Comparison of ENCODE assay signal across 36 mouse cellular contexts in genomic region chr5:76383673-76384072, GRCm38 (mm10). TPM values are rescaled to one million over a fixed set of nuclear protein-coding genes. Genes with fewer than 3 reads are reported as not detected.
DNase-seq lines count a peak whose midpoint lies in the region; ATAC-seq lines count a peak whose summit lies in the region.
"Had no signal": no experiment of that assay in that cellular context is flagged by ENCODE, and none has a peak within 500 bp of the region (broad histone marks: within the 10 kb centered on the region; RNA-seq: fewer than 3 reads in every experiment).

No protein-coding gene starts in this region.

- H3K4me1 ChIP-seq in kidney, embryonic 15.5 days = peaks cover 4% of the 10 kb centered on the region; the same call in 1 of the 2 replicates
- H3K4me1 ChIP-seq in kidney, embryonic 14.5 days (ENCODE audit: control insufficient read depth, insufficient read depth, low read length) = no peaks in the 10 kb centered on the region
- H3K4me1 ChIP-seq: forebrain, embryonic 13.5 days; hindbrain, embryonic 13.5 days; limb, embryonic 12.5 days; liver, embryonic 15.5 days; lung, embryonic 15.5 days; midbrain, embryonic 10.5 days; midbrain, embryonic 15.5 days had no signal

- H3K27me3 ChIP-seq in kidney, embryonic 15.5 days = no peaks in the 10 kb centered on the region
- H3K27me3 ChIP-seq in kidney, embryonic 14.5 days (ENCODE audit: control insufficient read depth, insufficient read depth, low read length) = no peaks in the 10 kb centered on the region
- H3K27me3 ChIP-seq: forebrain, embryonic 13.5 days; heart, embryonic 12.5 days; hindbrain, embryonic 13.5 days; limb, embryonic 12.5 days; liver, embryonic 15.5 days; lung, embryonic 15.5 days; midbrain, embryonic 15.5 days had no signal

- peak; percentile 57 for DNase-seq in right cerebral cortex, adult 18-20 months
- no peak for DNase-seq in right cerebral cortex, postnatal 4 days
- DNase-seq in frontal cortex, adult 2 months (ENCODE audit: extremely low spot score in 1 of 2, low spot score in 1 of 2) = peak; percentile 49 to 64
- DNase-seq in left cerebral cortex, postnatal 36 days (ENCODE audit: low spot score in 2 of 2) = peak; percentile 37 to 54
- DNase-seq in cerebellum, adult 8-10 months = no peak
- DNase-seq in cerebellum, adult 9-11 months = no peak
- DNase-seq: adrenal gland, postnatal 10 days; cerebellum, adult 18-20 months; cerebellum, postnatal 25 days; gastrocnemius, postnatal 10 days; heart, adult 18-20 months; heart, postnatal 4 days; kidney, adult 11 months; layer of hippocampus, postnatal 36 days; thymus, postnatal 4 days had no signal

- no peaks in the 10 kb centered on the region for H3K36me3 ChIP-seq in kidney, embryonic 15.5 days
- no peaks in the 10 kb centered on the region for H3K36me3 ChIP-seq in kidney, embryonic 14.5 days (ENCODE audit: control insufficient read depth, insufficient read depth, low read length)
- H3K36me3 ChIP-seq: heart, embryonic 12.5 days; hindbrain, embryonic 13.5 days; limb, embryonic 12.5 days; liver, embryonic 15.5 days; lung, embryonic 15.5 days; midbrain, embryonic 10.5 days; midbrain, embryonic 15.5 days had no signal

- no peak for ATAC-seq in kidney, embryonic 15.5 days (replicated peaks; ENCODE audit: low FRiP score)
- no peak for ATAC-seq in kidney, embryonic 14.5 days (ENCODE audit: low FRiP score, low TSS enrichment)
- ATAC-seq: forebrain, embryonic 13.5 days; midbrain, embryonic 15.5 days; Patski had no signal

- no peak overlapping the region for H3K9ac ChIP-seq in kidney, embryonic 15.5 days
- H3K9ac ChIP-seq in kidney, embryonic 14.5 days (ENCODE audit: low read depth, low read length) = no peak overlapping the region
- H3K9ac ChIP-seq: forebrain, embryonic 13.5 days; heart, embryonic 12.5 days; hindbrain, embryonic 13.5 days; limb, embryonic 12.5 days; liver, embryonic 15.5 days; lung, embryonic 15.5 days; midbrain, embryonic 15.5 days had no signal

- H3K4me3 ChIP-seq in kidney, embryonic 15.5 days (replicated peaks) = no peak overlapping the region
- no peak overlapping the region for H3K4me3 ChIP-seq in kidney, embryonic 14.5 days (ENCODE audit: low read length)
- H3K4me3 ChIP-seq: forebrain, embryonic 13.5 days; heart, embryonic 12.5 days; hindbrain, embryonic 13.5 days; limb, embryonic 12.5 days; liver, embryonic 15.5 days; lung, embryonic 15.5 days; midbrain, embryonic 10.5 days; midbrain, embryonic 15.5 days had no signal

- H3K9me3 ChIP-seq in kidney, embryonic 15.5 days (replicated peaks) = no peaks in the 10 kb centered on the region
- no peaks in the 10 kb centered on the region for H3K9me3 ChIP-seq in kidney, embryonic 14.5 days (ENCODE audit: control insufficient read depth, low read length)
- H3K9me3 ChIP-seq: forebrain, embryonic 13.5 days; heart, embryonic 12.5 days; hindbrain, embryonic 13.5 days; limb, embryonic 12.5 days; liver, embryonic 15.5 days; lung, embryonic 15.5 days; midbrain, embryonic 10.5 days; midbrain, embryonic 15.5 days had no signal

- intact Hi-C loops in left cerebral cortex, postnatal 36 days (cut with DNase I) = no loop called here

- WGBS in kidney, embryonic 15.5 days = 73% methylated on average over 6 of the region's 6 CpGs
- 72% methylated on average over 6 of the region's 6 CpGs for WGBS in kidney, embryonic 14.5 days

- 0 out of 2 replicates have a peak overlapping the region, but pooled peaks have one; percentile 23 for H3K27ac ChIP-seq in kidney, embryonic 15.5 days
- no peak overlapping the region for H3K27ac ChIP-seq in kidney, embryonic 14.5 days (ENCODE audit: low read depth, low read length)
- H3K27ac ChIP-seq: forebrain, embryonic 13.5 days; hindbrain, embryonic 13.5 days; limb, embryonic 12.5 days; liver, embryonic 15.5 days; lung, embryonic 15.5 days; midbrain, embryonic 10.5 days; midbrain, embryonic 15.5 days had no signal

- H3K4me2 ChIP-seq in kidney, embryonic 15.5 days = no peak overlapping the region
- H3K4me2 ChIP-seq in kidney, embryonic 14.5 days (replicated peaks; ENCODE audit: low read depth, low read length) = no peak overlapping the region
- H3K4me2 ChIP-seq: forebrain, embryonic 13.5 days; heart, embryonic 12.5 days; hindbrain, embryonic 13.5 days; limb, embryonic 12.5 days; liver, embryonic 15.5 days; lung, embryonic 15.5 days; midbrain, embryonic 15.5 days had no signal

RNA-seq across cellular contexts. Expression of gene Nmu, which starts 20.1 kb away (rescaled TPM):
- not detected in 2 replicates for polyA plus RNA-seq in kidney, embryonic 15.5 days (2015; fragmentation: Nextera tagmentation; extraction: Ambion mirVana)
- polyA plus RNA-seq in kidney, embryonic 14.5 days (2014; fragmentation: Nextera tagmentation; extraction: Ambion mirVana) = 0.27 and 0.33 TPM in 2 replicates
- polyA plus RNA-seq in frontal cortex, adult 2 months (2012; rRNA removed) = 0.18 TPM in 1 of 2 replicates, not detected in the other
- not detected for total RNA-seq in left cerebral cortex, postnatal 36 days (2021)
- total RNA-seq: adrenal gland, postnatal 10 days; gastrocnemius, postnatal 10 days; heart, adult 18-20 months; heart, postnatal 4 days; layer of hippocampus, postnatal 36 days; liver, adult 2 months; megakaryocyte progenitor cell, adult 5-6 weeks; MEL had no signal
- polyA plus RNA-seq: forebrain, embryonic 13.5 days; heart, embryonic 12.5 days; heart, postnatal 0 days; kidney, embryonic 16.5 days; liver, adult 2 months; liver, embryonic 15.5 days; neural tube, embryonic 11.5 days; Patski; testis, adult 2 months; thymus, postnatal 0 days had no signal

RNA-seq across cellular contexts. Expression of gene Pdcl2, which starts 52.7 kb away (rescaled TPM):
- not detected in 2 replicates for polyA plus RNA-seq in kidney, embryonic 15.5 days (2015; fragmentation: Nextera tagmentation; extraction: Ambion mirVana)
- polyA plus RNA-seq in kidney, embryonic 14.5 days (2014; fragmentation: Nextera tagmentation; extraction: Ambion mirVana) = not detected in 2 replicates
- not detected in 2 replicates for polyA plus RNA-seq in frontal cortex, adult 2 months (2012; rRNA removed)
- not detected for total RNA-seq in left cerebral cortex, postnatal 36 days (2021)
- total RNA-seq: adrenal gland, postnatal 10 days; gastrocnemius, postnatal 10 days; heart, adult 18-20 months; heart, postnatal 4 days; layer of hippocampus, postnatal 36 days; liver, adult 2 months; megakaryocyte progenitor cell, adult 5-6 weeks; MEL had no signal
- polyA plus RNA-seq: embryonic facial prominence, embryonic 11.5 days; forebrain, embryonic 13.5 days; heart, embryonic 12.5 days; heart, postnatal 0 days; hindbrain, embryonic 13.5 days; kidney, embryonic 16.5 days; large intestine, adult 2 months; limb, embryonic 12.5 days; liver, adult 2 months; liver, embryonic 15.5 days; lung, embryonic 15.5 days; midbrain, embryonic 10.5 days; midbrain, embryonic 15.5 days; neural tube, embryonic 11.5 days; Patski; thymus, postnatal 0 days had no signal

Comparison
In these comparisons a context has a peak if more than half of its experiments do, and no peak if none do; other contexts are left out.
1. DNase-seq: peak in right cerebral cortex, adult 18-20 months (single experiment), frontal cortex, adult 2 months (2 of 2) and left cerebral cortex, postnatal 36 days (2 of 2); none in right cerebral cortex, postnatal 4 days (single experiment), cerebellum, adult 8-10 months (single experiment) and cerebellum, adult 9-11 months (single experiment).